Mouse (Mus musculus): ENCODE measurements around the gene Spryd3. TPM values are rescaled to one million over a fixed set of nuclear protein-coding genes. Genes with fewer than 3 reads are reported as not detected.

Gene Spryd3
- 69.4 TPM for polyA plus RNA-seq (2017; shearing (Covaris generic))

GRCm38 (mm10) chr15:102136129-102136758, at the start of gene Spryd3:
Spryd3 (minus strand) TSS chr15:102136234.

GRCm38 (mm10) chr15:102150301-102151135, 14.5 kb upstream of the Spryd3 start, which contains the start of gene Soat2:
Soat2 (plus strand) TSS chr15:102150526.

GRCm38 (mm10) chr15:102144274-102144711, 8.3 kb upstream of the Spryd3 start, which contains the start of gene Igfbp6:
Igfbp6 (plus strand) TSS chr15:102144362.

GRCm38 (mm10) chr15:102100161-102100981, 35.7 kb downstream of the Spryd3 start, which contains the start of gene Tns2:
Tns2 (plus strand) TSS chr15:102100413.

GRCm38 (mm10) chr15:102073559-102074069, 62.4 kb downstream of the Spryd3 start, which contains the start of gene Eif4b:
Eif4b (plus strand) TSS chr15:102073773.

Other genes with a start within 250 kb of the Spryd3 start
- gene Krt76, start 243.3 kb downstream of the Spryd3 start, polyA plus RNA-seq (2017; shearing (Covaris generic)): not detected
- gene Krt4, start 211.5 kb downstream of the Spryd3 start, polyA plus RNA-seq (2017; shearing (Covaris generic)): not detected
- not detected for gene Krt79, start 195.9 kb downstream of the Spryd3 start, polyA plus RNA-seq (2017; shearing (Covaris generic))
- gene Krt78, start 181.9 kb downstream of the Spryd3 start, polyA plus RNA-seq (2017; shearing (Covaris generic)): not detected
- gene Krt8, start 131.8 kb downstream of the Spryd3 start, polyA plus RNA-seq (2017; shearing (Covaris generic)): not detected
- 1.5 TPM for gene Krt18, start 108.1 kb downstream of the Spryd3 start, polyA plus RNA-seq (2017; shearing (Covaris generic))
- 154 TPM for gene Eif4b, start 62.5 kb downstream of the Spryd3 start, polyA plus RNA-seq (2017; shearing (Covaris generic))
- 2.1 TPM for gene Tns2, start 35.8 kb downstream of the Spryd3 start, polyA plus RNA-seq (2017; shearing (Covaris generic))
- gene Igfbp6, start 8.1 kb upstream of the Spryd3 start, polyA plus RNA-seq (2017; shearing (Covaris generic)): 0.52 TPM
- gene Soat2, start 14.3 kb upstream of the Spryd3 start, polyA plus RNA-seq (2017; shearing (Covaris generic)): 2.5 TPM
- 95.1 TPM for gene Zfp740, start 67.0 kb upstream of the Spryd3 start, polyA plus RNA-seq (2017; shearing (Covaris generic))
- 18.1 TPM for gene Csad, start 68.5 kb upstream of the Spryd3 start, polyA plus RNA-seq (2017; shearing (Covaris generic))
- 979 TPM for gene Itgb7, start 95.7 kb upstream of the Spryd3 start, polyA plus RNA-seq (2017; shearing (Covaris generic))
- 38.9 TPM for gene Rarg, start 121.3 kb upstream of the Spryd3 start, polyA plus RNA-seq (2017; shearing (Covaris generic))
- gene Gm9918, start 134.3 kb upstream of the Spryd3 start, polyA plus RNA-seq (2017; shearing (Covaris generic)): not detected
- gene Mfsd5, start 143.2 kb upstream of the Spryd3 start, polyA plus RNA-seq (2017; shearing (Covaris generic)): 92.2 TPM
- gene Espl1, start 160.0 kb upstream of the Spryd3 start, polyA plus RNA-seq (2017; shearing (Covaris generic)): 2.7 TPM
- 518 TPM for gene Pfdn5, start 189.9 kb upstream of the Spryd3 start, polyA plus RNA-seq (2017; shearing (Covaris generic))
- gene Myg1, start 195.5 kb upstream of the Spryd3 start, polyA plus RNA-seq (2017; shearing (Covaris generic)): 105 TPM
- gene Aaas, start 214.5 kb upstream of the Spryd3 start, polyA plus RNA-seq (2017; shearing (Covaris generic)): 57.2 TPM
- gene Sp7, start 230.9 kb upstream of the Spryd3 start, polyA plus RNA-seq (2017; shearing (Covaris generic)): not detected

All from inflammation-experienced regulatory T-cells, adult 16 weeks (primary cell).